Mouse (Mus musculus) bone marrow, adult 2 months (tissue): ENCODE data around the gene Arhgap25.

Experiments
- CTCF ChIP-seq: fragments of 200-500 bp; IDR thresholded peaks from 2 replicates; pipeline ENCODE4 v1.5.1; 2011; ENCODE audit warnings: low read length, control low read depth; ENCODE audit not compliant: control insufficient read depth, insufficient read depth
- POLR2A ChIP-seq: fragments of 200-500 bp; IDR thresholded peaks from 2 replicates; pipeline ENCODE4 v1.6.1; 2011; ENCODE audit warnings: low read depth, mild to moderate bottlenecking, control low read depth, low read length, borderline replicate concordance; ENCODE audit not compliant: control insufficient read depth

- no peak for TF ChIP-seq CTCF
- TF ChIP-seq POLR2A, result no peak
Observed at GRCm38 (mm10) chr6:87564356-87564755, 31.3 kb upstream of the Arhgap25 start.
